In genomic region chr15:102331610-102332015, GRCm38 (mm10) we compare ENCODE assay signal across 8 mouse cellular contexts. TPM values are rescaled to one million over a fixed set of nuclear protein-coding genes. Genes with fewer than 3 reads are reported as not detected.
DNase-seq lines count a peak whose midpoint lies in the region; ATAC-seq and TF ChIP-seq lines count a peak whose summit lies in the region.

Gene Myg1, plus strand, starts transcription at chr15:102331709.

- peak within 1 kb of the TSS; percentile 74 for H3K4me3 ChIP-seq in lung, postnatal 0 days (ENCODE audit: low read depth, low read length)

- H3K9me3 ChIP-seq in lung, postnatal 0 days (ENCODE audit: low read length), result no peaks in the 10 kb centered on the region

- H3K4me2 ChIP-seq in lung, postnatal 0 days (replicated peaks; ENCODE audit: low read depth, low read length), result peak within 1 kb of the TSS; percentile 85

- peaks cover 4% of the 10 kb centered on the region for H3K36me3 ChIP-seq in lung, postnatal 0 days (ENCODE audit: insufficient read depth, low read length)

- no peak for TF ChIP-seq EP300 in lung, postnatal 0 days (IDR thresholded peaks at IDR 0.05)

- ATAC-seq in frontal cortex, adult (ENCODE audit: low TSS enrichment), result peak; percentile 95
- ATAC-seq in hematopoietic stem cell, adult 5-6 weeks (replicated peaks in 1 of 2; ENCODE audit: insufficient read depth in 1 of 2, low FRiP score in 2 of 2, low TSS enrichment in 1 of 2, low read depth in 1 of 2, poor library complexity in 2 of 2, severe bottlenecking in 2 of 2), result peak; percentile 95 to 97
- ATAC-seq in lung, postnatal 0 days, result peak; percentile 98

- TF ChIP-seq CTCF in lung, postnatal 0 days (IDR thresholded peaks at IDR 0.05), result no peak

- WGBS in lung, postnatal 0 days, result 0% methylated on average over 30 of the region's 30 CpGs

- H3K27me3 ChIP-seq in lung, postnatal 0 days (replicated peaks; ENCODE audit: insufficient read depth, low read length), result no peaks in the 10 kb centered on the region

- peaks cover 9% of the 10 kb centered on the region; the same call in 1 of the 2 replicates for H3K4me1 ChIP-seq in lung, postnatal 0 days (ENCODE audit: insufficient read depth, low read depth, low read length)

- peak; percentile 76 for DNase-seq in Muller cell, postnatal 12 days (ENCODE audit: inconsistent ontology term)
- peak; percentile 80 for DNase-seq in cerebellum, adult 9-10 months
- peak; percentile 78 to 80 for DNase-seq in layer of hippocampus, postnatal 10 days (ENCODE audit: low spot score in 2 of 2)
- DNase-seq in lung, postnatal 0 days (ENCODE audit: low spot score), result peak; percentile 95
- peak; percentile 62 for DNase-seq in ovary, postnatal 10 days (ENCODE audit: low spot score)
- peak; percentile 91 for DNase-seq in thymus, postnatal 0 days (ENCODE audit: low spot score)

- peak within 1 kb of the TSS; percentile 63 for H3K9ac ChIP-seq in lung, postnatal 0 days (replicated peaks; ENCODE audit: low read depth)

- peak within 1 kb of the TSS; percentile 64 for H3K27ac ChIP-seq in lung, postnatal 0 days (ENCODE audit: low read length)

RNA-seq across cellular contexts. Expression of gene Myg1, which starts in this region (rescaled TPM):
- total RNA-seq in hematopoietic stem cell, adult 5-6 weeks (2017), result 35.7 and 75.9 TPM in 2 replicates
- total RNA-seq in layer of hippocampus, postnatal 10 days (2021), result 10 to 100 TPM; 61.8 to 62.8 TPM
- polyA plus RNA-seq in lung, postnatal 0 days (2015; fragmentation: Nextera tagmentation; extraction: Ambion mirVana), result 46.1 and 48.3 TPM in 2 replicates
- polyA plus RNA-seq in thymus, postnatal 0 days (2015; fragmentation: Nextera tagmentation; extraction: Ambion mirVana), result 94.7 and 107 TPM in 2 replicates

Comparison
In these comparisons a context has a peak if more than half of its experiments do, and no peak if none do; other contexts are left out.
1. Peak in every context shown above with its lines: DNase-seq, ATAC-seq, H3K4me3 ChIP-seq and H3K27ac ChIP-seq.